Comparison of ENCODE assay signal across 22 mouse cellular contexts in genomic region chr13:35302088-35302487, GRCm38 (mm10).
"Had no signal": no experiment of that assay in that cellular context is flagged by ENCODE, and none has a peak within 500 bp of the region (broad histone marks: within the 10 kb centered on the region; RNA-seq: fewer than 3 reads in every experiment).

No protein-coding gene starts in this region.

- ATAC-seq: liver, postnatal 0 days; lung, postnatal 0 days; midbrain, embryonic 16.5 days had no signal

- H3K9me3 ChIP-seq: lung, embryonic 15.5 days; midbrain, embryonic 10.5 days; midbrain, embryonic 12.5 days; neural tube, embryonic 13.5 days; neural tube, embryonic 15.5 days had no signal

- H3K27me3 ChIP-seq: lung, embryonic 15.5 days; midbrain, embryonic 12.5 days; neural tube, embryonic 13.5 days; neural tube, embryonic 15.5 days had no signal

- H3K4me2 ChIP-seq: lung, embryonic 15.5 days; midbrain, embryonic 12.5 days; neural tube, embryonic 13.5 days; neural tube, embryonic 15.5 days had no signal

- H3K36me3 ChIP-seq: lung, embryonic 15.5 days; midbrain, embryonic 10.5 days; midbrain, embryonic 12.5 days; neural tube, embryonic 13.5 days; neural tube, embryonic 15.5 days had no signal

- H3K9ac ChIP-seq: liver, postnatal 0 days; lung, embryonic 15.5 days; midbrain, embryonic 12.5 days; neural tube, embryonic 13.5 days; neural tube, embryonic 15.5 days had no signal

- H3K4me3 ChIP-seq: lung, embryonic 15.5 days; midbrain, embryonic 10.5 days; midbrain, embryonic 12.5 days; myocyte; neural tube, embryonic 13.5 days; neural tube, embryonic 15.5 days had no signal

- H3K27ac ChIP-seq: lung, embryonic 15.5 days; macrophage; midbrain, embryonic 10.5 days; midbrain, embryonic 12.5 days; neural tube, embryonic 13.5 days; neural tube, embryonic 15.5 days had no signal

- DNase-seq: liver, postnatal 0 days; lung, adult 2 months; lung, postnatal 14 days; lung, postnatal 36 days; midbrain, embryonic 14.5 days; retina, postnatal 1 day; right cerebral cortex, adult 18-20 months; right cerebral cortex, postnatal 25 days; right cerebral cortex, postnatal 4 days; spleen, adult 18-20 months; thymus, adult 18-20 months; thymus, postnatal 14 days; thymus, postnatal 36 days had no signal

- H3K4me1 ChIP-seq: lung, embryonic 15.5 days; midbrain, embryonic 10.5 days; midbrain, embryonic 12.5 days; neural tube, embryonic 13.5 days; neural tube, embryonic 15.5 days had no signal
